Mouse (Mus musculus) neural tube, embryonic 13.5 days (tissue): ENCODE measurements around the gene Aqp9. TPM values are rescaled to one million over a fixed set of nuclear protein-coding genes. Genes with fewer than 3 reads are reported as not detected.

Experiments
- ATAC-seq: fragments of 200-750 bp; cut with Nextera tagmentation; 2 replicates; pipeline ENCODE4 v1.8.0; 2017; ENCODE audit warnings: low read depth, mild to moderate bottlenecking, moderate TSS enrichment, moderate library complexity
- H3K27ac ChIP-seq: fragments of 300-500 bp; sonication (generic); replicated peaks from 2 replicates; pipeline ENCODE4 v1.5.1; 2015; ENCODE audit warnings: moderate library complexity, mild to moderate bottlenecking, inconsistent platforms
- H3K27me3 ChIP-seq: fragments of 300-500 bp; sonication (generic); 2 replicates; pipeline ENCODE4 v1.6.1; 2015; ENCODE audit warnings: mild to moderate bottlenecking, inconsistent platforms
- H3K36me3 ChIP-seq: fragments of 300-500 bp; sonication (generic); 2 replicates; pipeline ENCODE4 v1.6.1; 2015; ENCODE audit warnings: mild to moderate bottlenecking, inconsistent platforms
- H3K4me1 ChIP-seq: fragments of 300-500 bp; sonication (generic); replicated peaks from 2 replicates; pipeline ENCODE4 v1.6.1; 2015; ENCODE audit warnings: inconsistent platforms
- H3K4me2 ChIP-seq: fragments of 300-500 bp; sonication (generic); 2 replicates; pipeline ENCODE4 v1.6.1; 2015; ENCODE audit warnings: inconsistent platforms, mild to moderate bottlenecking, moderate library complexity
- H3K4me3 ChIP-seq: fragments of 300-500 bp; sonication (generic); 2 replicates; pipeline ENCODE4 v1.5.1; 2015; ENCODE audit warnings: mild to moderate bottlenecking, inconsistent platforms
- H3K9ac ChIP-seq: fragments of 300-500 bp; sonication (generic); 2 replicates; pipeline ENCODE4 v1.6.1; 2015; ENCODE audit warnings: moderate library complexity, mild to moderate bottlenecking, inconsistent platforms
- H3K9me3 ChIP-seq: fragments of 300-500 bp; sonication (generic); 2 replicates; pipeline ENCODE4 v1.6.1; 2016; ENCODE audit warnings: inconsistent platforms
- WGBS: fragments of 180-500 bp; shearing (Covaris S2); methylation state at CpG from one replicate; pipeline ENCODE4 v1.1.7; 2015; 5-methylcytosine and 5-hydroxymethylcytosine counted together
- polyA plus RNA-seq: library from polyadenylated mRNA; unstranded; fragments of >200 nt; fragmentation: Nextera tagmentation; extraction: Ambion mirVana; gene quantifications from 2 replicates; pipeline ENCODE4 v1.2.1, GENCODE M21; 2015

The Aqp9 gene
- polyA plus RNA-seq, 1 experiment from 2014 or later: 0.31 TPM

GRCm38 (mm10) chr9:71187396-71187795 is 18.9 kb upstream of the Aqp9 start:
- Histone ChIP-seq H3K27ac (no peak overlapping the region), H3K4me3 (no peak overlapping the region), H3K4me2 (no peak overlapping the region), H3K9me3 (no peaks in the 10 kb centered on the region), H3K4me1 (peaks cover 5% of the 10 kb centered on the region; the same call in 1 of the 2 replicates), H3K9ac (no peak overlapping the region), H3K27me3 (no peaks in the 10 kb centered on the region), H3K36me3 (no peaks in the 10 kb centered on the region)
- WGBS: 92% methylated on average over 7 of the region's 7 CpGs
- no peak for ATAC-seq

DNA sequence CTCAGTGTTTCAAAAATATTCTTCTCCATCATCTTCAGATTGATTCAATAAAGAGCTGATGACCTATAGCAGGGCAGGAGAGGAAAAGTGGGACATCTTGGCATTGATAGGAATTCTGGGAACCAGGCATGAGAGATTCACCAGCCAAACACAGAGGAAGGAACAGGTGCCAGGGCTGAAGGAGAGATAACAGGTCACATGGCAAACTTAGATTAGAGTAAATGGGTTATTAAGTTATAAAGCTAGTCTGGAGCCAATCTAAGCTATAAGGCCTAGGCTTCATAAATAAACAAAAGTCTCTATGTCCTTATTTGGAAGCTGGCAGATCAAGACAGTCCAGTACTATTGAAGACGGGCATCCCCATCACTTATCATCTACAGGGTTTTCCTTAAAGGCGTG is 17.3 kb upstream of the Aqp9 start:
- Histone ChIP-seq H3K4me1 (peaks cover 5% of the 10 kb centered on the region; the same call in 1 of the 2 replicates), H3K9ac (no peak overlapping the region), H3K27me3 (no peaks in the 10 kb centered on the region), H3K36me3 (no peaks in the 10 kb centered on the region), H3K27ac (no peak overlapping the region), H3K9me3 (no peaks in the 10 kb centered on the region), H3K4me3 (no peak overlapping the region), H3K4me2 (no peak overlapping the region)
- ATAC-seq: no peak
- 90% methylated on average over 2 of the region's 2 CpGs for WGBS

DNA sequence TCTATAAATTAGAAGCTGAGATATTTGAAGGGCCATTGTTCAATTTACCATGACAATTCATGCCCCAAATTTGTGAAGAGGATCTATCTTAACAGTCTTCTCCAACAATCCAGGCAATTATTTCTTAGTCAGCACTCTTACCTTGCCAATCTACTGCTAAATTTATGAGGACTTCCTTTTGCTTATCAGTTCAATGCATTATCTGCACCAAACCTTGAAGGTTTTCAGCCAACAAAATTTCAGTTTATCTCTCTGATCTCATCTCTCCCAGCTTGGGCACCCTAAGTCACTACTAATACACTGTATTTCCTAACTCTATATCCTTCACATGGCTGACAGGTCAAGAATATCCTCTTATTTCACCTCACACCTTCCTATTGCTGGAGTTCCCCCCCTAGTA is 16.8 kb upstream of the Aqp9 start:
- no peak overlapping the region for H3K9ac ChIP-seq
- H3K4me1 ChIP-seq: peaks cover 5% of the 10 kb centered on the region; the same call in 1 of the 2 replicates
- H3K9me3 ChIP-seq: no peaks in the 10 kb centered on the region
- no peak overlapping the region for H3K4me2 ChIP-seq
- H3K4me3 ChIP-seq: no peak overlapping the region
- no peak overlapping the region for H3K27ac ChIP-seq
- no peaks in the 10 kb centered on the region for H3K27me3 ChIP-seq
- no peak for ATAC-seq
- H3K36me3 ChIP-seq: no peaks in the 10 kb centered on the region

DNA sequence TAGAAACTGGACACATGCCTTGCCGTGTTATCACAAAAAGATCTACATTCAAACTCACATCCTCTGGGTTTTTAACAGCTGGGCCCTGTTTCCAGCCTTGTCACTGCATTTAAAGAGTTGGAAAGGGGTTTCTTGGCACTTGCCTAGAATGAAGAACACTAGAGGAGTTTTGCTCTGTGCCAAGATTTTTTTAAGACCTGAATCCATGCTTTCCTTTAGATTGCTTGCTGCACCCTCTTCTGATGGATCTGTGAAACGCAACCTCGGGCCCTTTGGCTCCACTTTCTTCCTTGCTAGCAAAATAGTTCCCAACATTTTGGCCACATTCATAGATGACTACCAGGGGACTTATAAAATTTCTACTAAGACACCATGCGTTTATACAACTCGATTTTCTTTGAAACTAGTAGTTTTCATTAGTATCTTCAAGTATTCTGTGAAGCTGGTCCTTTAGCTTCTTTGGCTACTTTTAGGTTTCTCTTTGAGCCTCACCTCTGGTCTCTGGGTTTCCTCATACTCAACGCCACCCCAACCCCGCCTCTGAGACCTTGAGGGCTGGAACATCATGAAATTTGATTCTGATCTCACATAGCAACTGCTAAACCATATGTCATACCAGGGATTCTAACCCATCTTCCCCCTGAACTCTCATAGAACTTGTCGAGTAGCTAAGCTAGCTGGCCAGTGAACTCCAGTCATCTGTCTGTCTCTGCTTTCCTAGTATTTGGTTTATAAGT is 11.7 kb upstream of the Aqp9 start:
- no peak for ATAC-seq
- H3K4me1 ChIP-seq: no peaks in the 10 kb centered on the region
- H3K9ac ChIP-seq: no peak overlapping the region
- H3K27me3 ChIP-seq: no peaks in the 10 kb centered on the region
- H3K9me3 ChIP-seq: no peaks in the 10 kb centered on the region
- H3K27ac ChIP-seq: no peak overlapping the region
- H3K4me2 ChIP-seq: no peak overlapping the region
- H3K36me3 ChIP-seq: no peaks in the 10 kb centered on the region
- H3K4me3 ChIP-seq: no peak overlapping the region
- 72% methylated on average over 8 of the region's 8 CpGs for WGBS

DNA sequence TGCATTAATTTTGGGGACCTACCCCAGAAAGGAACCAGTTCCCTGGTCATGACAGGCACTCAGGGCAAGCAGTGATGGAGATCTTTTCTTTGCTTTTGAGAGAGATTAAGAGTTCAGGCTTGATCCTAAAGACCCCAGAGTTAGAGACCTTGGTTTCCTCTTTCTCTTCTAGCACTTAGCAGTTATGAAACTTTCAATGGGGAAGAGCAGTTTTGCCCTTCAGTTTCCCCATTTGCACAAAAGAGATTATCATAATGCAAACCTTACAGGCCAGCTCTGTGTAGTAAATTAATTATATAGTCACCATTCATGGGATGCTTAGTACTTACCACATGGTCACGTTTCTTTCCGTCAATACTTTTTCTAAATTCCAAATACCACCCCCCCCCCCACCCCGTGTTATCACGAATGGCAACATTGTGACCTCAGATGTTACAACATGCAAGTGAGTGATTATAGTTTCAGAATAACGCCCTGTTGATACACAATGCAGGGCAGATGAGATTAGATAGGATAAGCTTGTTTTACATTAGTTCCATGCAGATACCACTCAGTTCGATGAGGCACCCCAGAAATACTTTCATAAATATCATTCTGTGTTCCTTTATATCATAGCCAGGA is 10.9 kb upstream of the Aqp9 start:
- H3K27ac ChIP-seq: no peak overlapping the region
- H3K36me3 ChIP-seq: no peaks in the 10 kb centered on the region
- no peak overlapping the region for H3K4me3 ChIP-seq
- H3K27me3 ChIP-seq: no peaks in the 10 kb centered on the region
- no peaks in the 10 kb centered on the region for H3K4me1 ChIP-seq
- ATAC-seq: no peak
- no peak overlapping the region for H3K4me2 ChIP-seq
- no peaks in the 10 kb centered on the region for H3K9me3 ChIP-seq
- H3K9ac ChIP-seq: no peak overlapping the region
- WGBS: 89% methylated on average over 6 of the region's 6 CpGs

- Histone ChIP-seq H3K4me1 (no peaks in the 10 kb centered on the region), H3K4me3 (no peak overlapping the region), H3K36me3 (no peaks in the 10 kb centered on the region), H3K4me2 (no peak overlapping the region), H3K9ac (no peak overlapping the region), H3K9me3 (no peaks in the 10 kb centered on the region), H3K27me3 (no peaks in the 10 kb centered on the region), H3K27ac (no peak overlapping the region)
- WGBS: 98% methylated on average over 1 of the region's 1 CpGs
- no peak for ATAC-seq
Observed at GRCm38 (mm10) chr9:71175686-71176085, 7.2 kb upstream of the Aqp9 start.

GRCm38 (mm10) chr9:71174316-71174975 is 6.0 kb upstream of the Aqp9 start:
- Histone ChIP-seq H3K9ac (no peak overlapping the region), H3K27me3 (no peaks in the 10 kb centered on the region), H3K4me2 (no peak overlapping the region), H3K4me1 (no peaks in the 10 kb centered on the region), H3K27ac (no peak overlapping the region), H3K36me3 (no peaks in the 10 kb centered on the region), H3K4me3 (no peak overlapping the region), H3K9me3 (no peaks in the 10 kb centered on the region)
- 86% methylated on average over 5 of the region's 5 CpGs for WGBS
- no peak for ATAC-seq

DNA sequence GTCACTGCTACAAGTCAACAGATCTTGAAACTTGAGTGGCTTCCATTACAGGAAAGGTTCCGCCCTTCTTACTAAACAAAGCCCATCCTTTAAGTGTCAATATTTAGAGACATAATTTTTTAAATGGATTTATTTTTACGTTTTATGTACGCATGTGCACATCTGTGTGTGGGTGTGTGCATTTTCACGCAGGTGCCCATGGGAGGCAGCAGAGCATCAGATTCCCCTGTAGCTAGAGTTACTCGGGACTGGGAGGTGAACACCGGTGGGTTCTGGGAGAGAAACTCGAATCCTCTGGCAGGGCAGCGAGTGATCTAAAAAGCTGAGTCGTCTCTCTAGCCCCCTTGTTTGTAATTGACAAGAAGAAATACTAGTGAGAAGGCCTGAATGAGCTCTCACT is 5.1 kb upstream of the Aqp9 start:
- no peak overlapping the region for H3K27ac ChIP-seq
- H3K4me3 ChIP-seq: no peak overlapping the region
- H3K9ac ChIP-seq: no peak overlapping the region
- H3K27me3 ChIP-seq: no peaks in the 10 kb centered on the region
- no peak for ATAC-seq
- peaks cover 4% of the 10 kb centered on the region; the same call in 1 of the 2 replicates for H3K4me1 ChIP-seq
- H3K4me2 ChIP-seq: no peak overlapping the region
- H3K36me3 ChIP-seq: no peaks in the 10 kb centered on the region
- H3K9me3 ChIP-seq: no peaks in the 10 kb centered on the region
- WGBS: 68% methylated on average over 9 of the region's 9 CpGs

DNA sequence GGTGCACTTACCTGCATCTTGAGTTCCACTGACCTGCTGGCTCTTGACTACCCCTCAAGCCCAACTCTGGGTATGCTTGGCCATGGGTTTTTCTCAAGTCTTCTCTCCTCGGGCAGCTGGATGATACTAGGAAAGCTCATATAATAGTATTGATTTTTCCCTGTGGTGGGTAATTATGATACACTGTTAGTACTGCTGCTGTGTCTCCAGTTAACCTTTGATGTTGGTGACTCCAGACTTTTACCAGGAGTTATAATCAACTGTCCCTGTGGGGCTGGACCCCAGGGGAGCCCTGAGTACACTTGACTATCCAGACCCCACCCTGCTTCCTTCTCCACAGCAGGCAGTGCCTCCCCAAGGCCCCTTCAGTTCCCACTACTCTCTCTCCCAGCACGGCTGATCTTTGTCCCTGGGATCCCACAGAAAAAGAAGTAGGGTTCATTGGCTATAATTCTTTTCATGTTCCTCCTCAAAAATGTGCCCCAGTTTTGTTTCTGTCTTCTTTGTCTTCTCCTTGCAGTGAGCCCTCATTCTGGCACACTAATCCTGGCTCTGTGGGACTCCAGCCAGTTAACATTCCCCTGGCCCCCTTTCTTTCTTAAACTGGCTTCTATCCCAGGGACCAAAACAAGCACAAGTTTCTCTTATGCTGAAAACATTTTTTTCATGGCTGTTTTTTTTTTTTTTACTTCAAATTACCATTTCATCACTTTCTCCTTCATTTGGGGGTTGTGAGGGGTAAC is 838 bp downstream of the Aqp9 start:
- Histone ChIP-seq H3K4me3 (no peak overlapping the region), H3K27me3 (no peaks in the 10 kb centered on the region), H3K36me3 (no peaks in the 10 kb centered on the region), H3K4me2 (no peak overlapping the region), H3K9ac (no peak overlapping the region), H3K27ac (0 out of 2 replicates have a peak overlapping the region, but pooled peaks have one; percentile 20), H3K4me1 (peaks cover 17% of the 10 kb centered on the region), H3K9me3 (no peaks in the 10 kb centered on the region)
- WGBS: 23% methylated on average over 2 of the region's 2 CpGs
- ATAC-seq: no peak

DNA sequence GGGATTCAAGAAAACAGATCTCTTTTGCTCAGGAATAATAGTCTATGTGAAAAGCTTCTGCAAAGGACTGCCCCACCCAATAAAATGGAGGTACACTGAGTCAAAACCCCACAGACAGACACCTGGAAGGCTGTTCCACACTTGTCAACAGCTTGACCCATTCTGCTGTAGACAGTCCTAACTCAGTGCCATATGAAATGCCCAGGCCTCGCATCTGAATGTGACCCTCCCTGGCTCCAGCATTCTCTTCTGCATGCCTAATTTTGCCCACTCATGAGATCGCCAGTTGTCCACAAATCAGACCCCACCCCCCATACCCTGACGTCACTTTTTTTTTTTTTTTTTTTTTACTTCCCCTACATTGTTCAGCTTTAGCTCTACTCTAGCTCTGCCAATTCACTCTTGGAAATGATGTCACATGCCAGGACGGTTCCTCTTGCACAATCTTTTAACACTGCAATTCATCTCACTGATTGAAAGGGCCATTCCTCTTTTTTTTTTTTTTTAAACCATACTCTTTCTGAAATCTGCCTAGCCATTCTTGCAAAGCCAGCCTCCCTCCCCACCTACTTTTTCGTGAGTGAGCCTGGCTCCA is 1.5 kb downstream of the Aqp9 start:
- Histone ChIP-seq H3K27me3 (no peaks in the 10 kb centered on the region), H3K9ac (no peak overlapping the region), H3K4me2 (no peak overlapping the region), H3K9me3 (no peaks in the 10 kb centered on the region), H3K4me1 (peaks cover 17% of the 10 kb centered on the region), H3K36me3 (no peaks in the 10 kb centered on the region), H3K4me3 (no peak overlapping the region), H3K27ac (0 out of 2 replicates have a peak overlapping the region, but pooled peaks have one; percentile 20)
- ATAC-seq: no peak
- 65% methylated on average over 5 of the region's 5 CpGs for WGBS

DNA sequence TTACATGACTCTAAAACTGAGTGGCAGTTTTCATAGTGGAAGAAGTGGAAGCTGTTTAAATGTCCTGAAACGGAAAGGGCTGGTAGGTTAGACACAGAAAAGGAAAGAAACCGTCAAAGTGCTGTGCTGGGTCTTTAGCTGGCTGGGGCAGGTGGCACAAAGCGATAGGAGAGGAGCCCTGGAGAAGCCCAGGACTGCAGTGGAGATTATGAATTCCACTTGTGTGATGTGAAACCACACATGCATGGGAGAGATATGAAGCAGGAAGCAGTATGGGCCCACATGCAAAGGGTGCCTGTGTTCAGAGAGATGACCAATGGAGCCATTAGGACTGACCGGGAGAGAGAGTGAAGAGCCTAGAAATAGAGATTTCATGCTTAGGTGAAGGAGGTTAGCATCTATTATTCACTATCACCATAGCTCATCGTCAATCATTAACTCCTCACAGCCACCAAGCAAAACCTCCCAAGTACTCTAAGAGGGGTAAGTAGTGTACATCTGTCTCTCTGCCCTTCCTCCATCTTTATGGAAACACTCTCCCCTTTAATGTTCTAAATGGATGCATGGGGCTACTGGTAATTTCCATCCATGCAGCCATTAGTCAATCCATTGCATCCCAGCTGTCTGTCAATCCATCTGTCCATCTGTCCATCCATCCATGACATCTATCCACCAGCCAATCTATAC is 2.3 kb downstream of the Aqp9 start:
- no peak overlapping the region for H3K27ac ChIP-seq
- no peaks in the 10 kb centered on the region for H3K9me3 ChIP-seq
- H3K4me1 ChIP-seq: peaks cover 17% of the 10 kb centered on the region
- no peak overlapping the region for H3K4me2 ChIP-seq
- H3K36me3 ChIP-seq: no peaks in the 10 kb centered on the region
- ATAC-seq: no peak
- H3K4me3 ChIP-seq: no peak overlapping the region
- 91% methylated on average over 5 of the region's 5 CpGs for WGBS
- H3K9ac ChIP-seq: no peak overlapping the region
- no peaks in the 10 kb centered on the region for H3K27me3 ChIP-seq
